Mouse (Mus musculus): ENCODE measurements at regions not wholly inside any gene's neighbourhood (a gene's known extent, or its start where the extent isn't known, plus 50 kb on each side); places are given as distances from the start of the nearest gene placed in this dataset.

DNA sequence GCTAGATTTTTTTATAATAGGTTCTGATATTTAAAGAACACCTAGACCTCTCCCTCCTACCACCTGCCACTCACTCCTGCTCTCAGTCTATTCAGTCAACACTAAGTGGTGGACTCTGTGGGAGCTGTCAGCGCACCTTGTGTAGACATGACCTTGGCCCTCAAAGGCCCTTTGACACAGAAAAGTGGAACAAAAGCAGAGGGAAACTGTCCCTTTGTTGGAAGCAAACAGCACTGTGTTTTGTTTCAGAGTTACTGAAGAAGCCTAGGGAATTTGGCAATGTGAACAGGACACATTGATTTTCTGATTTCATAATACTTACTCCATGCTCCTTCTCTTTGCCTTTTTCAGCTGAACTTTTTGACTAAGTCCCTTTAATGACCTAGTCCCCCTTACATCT, 146.7 kb downstream of the Postn start:
- TF ChIP-seq CTCF (IDR thresholded peaks at IDR 0.05; ENCODE audit: borderline replicate concordance, insufficient read depth, low read depth, low read length) (no peak), POLR2A (IDR thresholded peaks at IDR 0.05; ENCODE audit: borderline replicate concordance, insufficient read depth, low read length) (no peak)

All from cerebellum, adult 2 months (tissue).